Mouse (Mus musculus) lung, embryonic 15.5 days (tissue): ENCODE results near the gene Clic3. TPM values are rescaled to one million over a fixed set of nuclear protein-coding genes. Genes with fewer than 3 reads are reported as not detected.
"Not testable (repeated sequence)": the region's sequence is repeated elsewhere in the genome, so short reads cannot be mapped to it uniquely, and the experiment has no call there.

Source experiments
- ATAC-seq: fragments of 200-750 bp; cut with Nextera tagmentation; 2 replicates; pipeline ENCODE4 v1.8.0; 2017; ENCODE audit warnings: moderate number of reproducible peaks, borderline replicate concordance; ENCODE audit not compliant: low FRiP score, low TSS enrichment; ENCODE audit errors: extremely low read depth
- H3K27ac ChIP-seq: fragments of 300-500 bp; sonication (generic); 2 replicates; pipeline ENCODE4 v1.5.1; 2015; ENCODE audit warnings: moderate library complexity, mild to moderate bottlenecking, inconsistent platforms
- H3K27me3 ChIP-seq: fragments of 300-500 bp; sonication (generic); 2 replicates; pipeline ENCODE4 v1.6.1; 2015; ENCODE audit warnings: inconsistent platforms
- H3K36me3 ChIP-seq: fragments of 300-500 bp; sonication (generic); 2 replicates; pipeline ENCODE4 v1.6.1; 2015; ENCODE audit warnings: inconsistent platforms
- H3K4me1 ChIP-seq: fragments of 300-500 bp; sonication (generic); 2 replicates; pipeline ENCODE4 v1.6.1; 2015; ENCODE audit warnings: inconsistent platforms
- H3K4me2 ChIP-seq: fragments of 300-500 bp; sonication (generic); 2 replicates; pipeline ENCODE4 v1.6.1; 2015; ENCODE audit warnings: inconsistent platforms, mild to moderate bottlenecking, moderate library complexity
- H3K4me3 ChIP-seq: fragments of 300-500 bp; sonication (generic); 2 replicates; pipeline ENCODE4 v1.5.1; 2015; ENCODE audit warnings: mild to moderate bottlenecking, inconsistent platforms
- H3K9ac ChIP-seq: fragments of 300-500 bp; sonication (generic); 2 replicates; pipeline ENCODE4 v1.6.1; 2015; ENCODE audit warnings: inconsistent platforms
- H3K9me3 ChIP-seq: fragments of 300-500 bp; sonication (generic); 2 replicates; pipeline ENCODE4 v1.6.1; 2016; ENCODE audit warnings: inconsistent platforms
- WGBS: fragments of 180-500 bp; shearing (Covaris S2); methylation state at CpG from one replicate; pipeline ENCODE4 v1.1.7; 2015; 5-methylcytosine and 5-hydroxymethylcytosine counted together
- polyA plus RNA-seq: library from polyadenylated mRNA; unstranded; fragments of >200 nt; fragmentation: Nextera tagmentation; extraction: Ambion mirVana; gene quantifications from 2 replicates; pipeline ENCODE4 v1.2.1, GENCODE M21; 2015

Clic3 gene
- polyA plus RNA-seq, result 77.9 and 90.3 TPM in 2 replicates

- H3K27me3 ChIP-seq, result no peaks in the 10 kb centered on the region
- peak within 1 kb of the TSS; percentile 22 for H3K4me3 ChIP-seq
- WGBS, result 33% methylated on average over 14 of the region's 14 CpGs
- no peaks in the 10 kb centered on the region for H3K36me3 ChIP-seq
- no peak for ATAC-seq
- H3K27ac ChIP-seq, result peak within 1 kb of the TSS; percentile 91
- peaks cover 38% of the 10 kb centered on the region for H3K4me1 ChIP-seq
- H3K4me2 ChIP-seq, result peak within 1 kb of the TSS; percentile 79
- peak within 1 kb of the TSS; percentile 12; the same call in 1 of the 2 replicates for H3K9ac ChIP-seq
- H3K9me3 ChIP-seq, result no peaks in the 10 kb centered on the region
These were observed at the start of gene Clic3 for GRCm38 (mm10) chr2:25456205-25456953. TSS of gene Clic3 (plus strand) at chr2:25456838.

DNA sequence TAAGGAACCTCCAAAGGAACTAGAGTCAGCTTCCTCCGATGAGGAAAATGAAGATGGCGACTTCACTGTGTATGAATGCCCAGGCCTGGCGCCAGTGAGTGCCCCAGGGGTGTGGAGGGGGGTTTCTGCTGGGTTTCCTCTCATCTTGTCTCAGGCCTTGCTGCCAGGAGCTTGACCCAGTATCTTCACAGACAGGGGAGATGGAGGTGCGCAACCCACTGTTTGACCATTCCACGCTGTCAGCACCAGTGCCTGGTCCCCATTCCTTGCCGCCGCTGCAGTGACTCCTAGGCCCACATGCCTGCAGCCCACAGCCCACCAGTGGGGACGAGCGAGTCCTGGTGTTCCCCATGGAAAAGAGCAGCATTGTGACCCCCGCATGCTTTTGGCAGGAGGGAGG lies 47.7 kb upstream of the Clic3 start:
- no peak overlapping the region for H3K4me3 ChIP-seq
- no peak overlapping the region for H3K27ac ChIP-seq
- no peaks in the 10 kb centered on the region for H3K36me3 ChIP-seq
- no peak for ATAC-seq
- 74% methylated on average over 10 of the region's 10 CpGs for WGBS
- H3K27me3 ChIP-seq, result peaks cover 19% of the 10 kb centered on the region
- no peak overlapping the region for H3K9ac ChIP-seq
- no peaks in the 10 kb centered on the region for H3K4me1 ChIP-seq
- H3K9me3 ChIP-seq, result no peaks in the 10 kb centered on the region
- H3K4me2 ChIP-seq, result no peak overlapping the region

- ATAC-seq, result not testable (repeated sequence)
These were observed 43.2 kb upstream of the Clic3 start for GRCm38 (mm10) chr2:25413436-25413835.

GRCm38 (mm10) chr2:25417426-25417825 lies 39.2 kb upstream of the Clic3 start:
- H3K9ac ChIP-seq, result no peak overlapping the region
- no peak overlapping the region for H3K4me2 ChIP-seq
- peaks cover 2% of the 10 kb centered on the region; the same call in 1 of the 2 replicates for H3K27me3 ChIP-seq
- 25% methylated on average over 3 of the region's 3 CpGs for WGBS
- H3K36me3 ChIP-seq, result no peaks in the 10 kb centered on the region
- no peak overlapping the region for H3K27ac ChIP-seq
- H3K4me1 ChIP-seq, result no peaks in the 10 kb centered on the region
- ATAC-seq, result no peak
- H3K9me3 ChIP-seq, result no peaks in the 10 kb centered on the region
- H3K4me3 ChIP-seq, result no peak overlapping the region

More at GRCm38 (mm10) chr2:25413436-25413835, 43.2 kb upstream of the Clic3 start:
- not testable (repeated sequence) for H3K27ac ChIP-seq, H3K36me3 ChIP-seq, H3K9me3 ChIP-seq, H3K4me1 ChIP-seq, H3K4me2 ChIP-seq, H3K27me3 ChIP-seq, H3K4me3 ChIP-seq, H3K9ac ChIP-seq

DNA sequence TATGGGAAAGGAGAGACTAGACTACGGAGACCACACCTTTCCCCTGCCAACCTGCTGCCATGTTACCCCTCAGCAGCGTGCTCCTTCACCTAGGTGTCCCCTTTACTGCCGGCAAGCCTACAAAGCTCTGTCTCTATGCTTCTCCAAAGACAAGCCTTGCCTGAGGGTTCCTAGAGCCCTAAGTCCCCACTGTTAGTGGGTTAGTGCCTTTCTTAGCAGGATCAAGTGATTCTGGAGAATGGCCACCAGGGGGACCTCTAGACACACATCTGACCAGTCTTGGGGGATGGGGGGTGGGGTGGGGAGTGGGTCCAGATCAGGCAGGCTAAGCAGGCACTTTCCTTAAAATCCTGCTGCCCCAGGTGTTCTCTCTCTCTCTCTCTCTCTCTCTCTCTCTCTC lies 34.7 kb upstream of the Clic3 start:
- ATAC-seq, result no peak
- peaks cover 39% of the 10 kb centered on the region for H3K27me3 ChIP-seq
- H3K36me3 ChIP-seq, result no peaks in the 10 kb centered on the region
- no peak overlapping the region for H3K9ac ChIP-seq
- no peaks in the 10 kb centered on the region for H3K9me3 ChIP-seq
- no peaks in the 10 kb centered on the region for H3K4me1 ChIP-seq
- no peak overlapping the region for H3K27ac ChIP-seq
- no peak overlapping the region for H3K4me2 ChIP-seq
- WGBS, result 24% methylated on average over 3 of the region's 3 CpGs
- no peak overlapping the region for H3K4me3 ChIP-seq

- Histone ChIP-seq H3K9ac (no peak within 1 kb of the TSS), H3K27ac (no peak within 1 kb of the TSS), H3K9me3 (no peaks in the 10 kb centered on the region), H3K4me1 (no peaks in the 10 kb centered on the region), H3K4me2 (no peak within 1 kb of the TSS), H3K36me3 (no peaks in the 10 kb centered on the region), H3K4me3 (no peak within 1 kb of the TSS), H3K27me3 (peaks cover 39% of the 10 kb centered on the region)
- peak; percentile 13; the same call in 1 of the 2 replicates for ATAC-seq
- 53% methylated on average over 17 of the region's 17 CpGs for WGBS
These were observed 33.8 kb upstream of the Clic3 start, which contains the start of gene Fut7 for GRCm38 (mm10) chr2:25422587-25423410. TSS of gene Fut7 (plus strand) at chr2:25423267.

DNA sequence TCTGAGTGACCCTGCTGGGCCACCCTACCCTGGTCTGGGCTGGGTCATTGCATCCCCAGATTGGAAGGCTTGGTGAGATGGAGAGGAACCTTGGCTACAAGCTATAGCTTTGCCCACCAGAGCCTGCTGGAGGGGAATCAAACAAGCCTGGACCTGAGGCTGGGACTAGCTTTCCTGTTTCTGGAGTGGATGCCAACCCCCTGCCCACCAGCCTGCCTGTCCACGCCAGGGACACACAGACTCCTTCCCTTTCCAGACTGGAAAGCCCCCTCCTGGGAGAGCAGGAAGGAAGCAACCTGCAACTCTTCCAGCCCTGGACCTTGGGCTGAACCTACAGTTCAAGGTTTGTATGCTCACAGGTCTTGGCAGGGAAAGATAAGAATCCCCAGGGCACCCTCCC lies 33.0 kb upstream of the Clic3 start:
- no peak overlapping the region for H3K4me2 ChIP-seq
- no peak overlapping the region for H3K27ac ChIP-seq
- H3K9me3 ChIP-seq, result no peaks in the 10 kb centered on the region
- H3K27me3 ChIP-seq, result peaks cover 39% of the 10 kb centered on the region
- 14% methylated on average over 1 of the region's 1 CpGs for WGBS
- H3K4me3 ChIP-seq, result no peak overlapping the region
- H3K4me1 ChIP-seq, result no peaks in the 10 kb centered on the region
- no peak for ATAC-seq
- H3K36me3 ChIP-seq, result no peaks in the 10 kb centered on the region
- H3K9ac ChIP-seq, result no peak overlapping the region

DNA sequence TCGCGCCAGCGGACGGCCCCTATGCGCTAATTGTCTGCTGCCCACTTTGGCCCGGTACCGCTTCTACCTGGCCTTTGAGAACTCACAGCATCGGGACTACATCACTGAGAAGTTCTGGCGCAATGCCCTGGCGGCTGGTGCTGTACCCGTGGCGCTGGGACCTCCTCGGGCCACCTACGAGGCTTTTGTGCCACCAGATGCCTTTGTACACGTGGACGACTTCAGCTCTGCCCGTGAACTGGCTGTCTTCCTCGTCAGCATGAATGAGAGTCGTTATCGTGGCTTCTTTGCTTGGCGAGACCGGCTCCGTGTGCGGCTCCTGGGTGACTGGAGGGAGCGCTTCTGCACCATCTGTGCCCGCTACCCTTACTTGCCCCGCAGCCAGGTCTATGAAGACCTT lies 31.2 kb upstream of the Clic3 start:
- Histone ChIP-seq H3K36me3 (no peaks in the 10 kb centered on the region), H3K9me3 (no peaks in the 10 kb centered on the region), H3K4me2 (no peak overlapping the region), H3K27ac (no peak overlapping the region), H3K9ac (no peak overlapping the region), H3K27me3 (peaks cover 51% of the 10 kb centered on the region), H3K4me1 (0 out of 2 replicates have a peak, but pooled peaks cover 3% of the 10 kb centered on the region), H3K4me3 (no peak overlapping the region)
- no peak for ATAC-seq
- 42% methylated on average over 27 of the region's 27 CpGs for WGBS

DNA sequence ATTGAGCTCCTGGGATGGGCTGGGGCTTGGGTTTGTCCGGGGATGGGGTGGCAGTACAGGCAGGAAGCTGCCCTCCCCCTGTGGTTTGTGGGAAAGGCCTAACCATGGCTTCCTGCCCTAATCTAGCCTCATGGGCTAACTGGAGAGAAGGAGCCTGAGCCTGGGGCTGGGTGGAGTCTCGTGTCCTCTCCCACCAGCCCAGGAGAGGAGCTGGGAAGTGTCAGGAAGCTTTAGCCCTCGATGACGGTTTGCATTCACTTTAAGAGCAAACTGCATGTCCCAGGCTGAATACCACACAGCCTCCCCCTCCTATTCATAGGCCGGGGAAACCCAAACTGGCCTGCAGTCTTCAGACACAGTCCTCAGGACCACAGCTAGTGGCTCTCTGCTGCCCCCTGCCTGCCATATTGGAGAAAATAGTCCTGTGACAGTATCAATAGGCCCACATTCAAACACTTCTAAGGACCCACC lies 29.9 kb upstream of the Clic3 start:
- Histone ChIP-seq H3K4me2 (no peak overlapping the region), H3K9ac (no peak overlapping the region), H3K4me1 (0 out of 2 replicates have a peak, but pooled peaks cover 3% of the 10 kb centered on the region), H3K9me3 (no peaks in the 10 kb centered on the region), H3K27ac (no peak overlapping the region), H3K27me3 (peaks cover 51% of the 10 kb centered on the region), H3K36me3 (no peaks in the 10 kb centered on the region), H3K4me3 (no peak overlapping the region)
- no peak for ATAC-seq
- 31% methylated on average over 5 of the region's 5 CpGs for WGBS

DNA sequence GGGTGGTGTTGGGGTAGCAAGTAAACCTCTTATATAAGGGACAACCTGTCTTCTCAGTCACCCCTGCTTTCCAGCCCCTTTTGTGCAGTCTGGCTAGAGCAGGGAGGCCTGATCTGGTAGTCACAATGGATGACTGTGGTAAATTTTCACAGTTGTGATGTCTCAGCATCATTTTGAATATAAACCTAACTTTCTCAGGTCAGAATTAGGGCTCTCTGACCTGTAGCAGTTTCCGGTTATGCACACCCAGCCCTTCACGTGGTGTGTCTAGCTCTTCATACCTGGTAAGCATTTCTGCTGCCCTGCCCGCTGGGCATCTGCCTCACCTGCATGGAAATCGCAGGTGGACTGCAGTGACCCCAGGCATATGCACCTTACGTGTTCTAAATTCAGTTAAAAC lies 29.4 kb upstream of the Clic3 start:
- peaks cover 51% of the 10 kb centered on the region for H3K27me3 ChIP-seq
- H3K9me3 ChIP-seq, result no peaks in the 10 kb centered on the region
- no peak overlapping the region for H3K4me2 ChIP-seq
- H3K9ac ChIP-seq, result no peak overlapping the region
- ATAC-seq, result no peak
- no peaks in the 10 kb centered on the region for H3K36me3 ChIP-seq
- H3K4me3 ChIP-seq, result no peak overlapping the region
- no peak overlapping the region for H3K27ac ChIP-seq
- 77% methylated on average over 5 of the region's 5 CpGs for WGBS
- H3K4me1 ChIP-seq, result 0 out of 2 replicates have a peak, but pooled peaks cover 3% of the 10 kb centered on the region

GRCm38 (mm10) chr2:25428442-25429236 lies 28.0 kb upstream of the Clic3 start, which contains the start of gene Abca2:
TSS of gene Abca2 (plus strand) at chr2:25428703.
- Histone ChIP-seq H3K9ac (peak within 1 kb of the TSS; percentile 65), H3K36me3 (no peaks in the 10 kb centered on the region), H3K4me3 (peak within 1 kb of the TSS; percentile 61), H3K27me3 (peaks cover 38% of the 10 kb centered on the region), H3K27ac (0 out of 2 replicates have a peak within 1 kb of the TSS, but pooled peaks have one; percentile 38), H3K4me2 (peak within 1 kb of the TSS; percentile 97), H3K4me1 (0 out of 2 replicates have a peak, but pooled peaks cover 3% of the 10 kb centered on the region), H3K9me3 (no peaks in the 10 kb centered on the region)
- peak; percentile 87 for ATAC-seq
- 1% methylated on average over 65 of the region's 89 CpGs for WGBS
